Mouse (Mus musculus): ENCODE measurements around the gene Xpc.
A peak's percentile ranks its signal among the peaks of the same experiment; 100 is the strongest.
"Not testable (repeated sequence)": the region's sequence is repeated elsewhere in the genome, so short reads cannot be mapped to it uniquely, and the experiment has no call there.

Gene Xpc

DNA sequence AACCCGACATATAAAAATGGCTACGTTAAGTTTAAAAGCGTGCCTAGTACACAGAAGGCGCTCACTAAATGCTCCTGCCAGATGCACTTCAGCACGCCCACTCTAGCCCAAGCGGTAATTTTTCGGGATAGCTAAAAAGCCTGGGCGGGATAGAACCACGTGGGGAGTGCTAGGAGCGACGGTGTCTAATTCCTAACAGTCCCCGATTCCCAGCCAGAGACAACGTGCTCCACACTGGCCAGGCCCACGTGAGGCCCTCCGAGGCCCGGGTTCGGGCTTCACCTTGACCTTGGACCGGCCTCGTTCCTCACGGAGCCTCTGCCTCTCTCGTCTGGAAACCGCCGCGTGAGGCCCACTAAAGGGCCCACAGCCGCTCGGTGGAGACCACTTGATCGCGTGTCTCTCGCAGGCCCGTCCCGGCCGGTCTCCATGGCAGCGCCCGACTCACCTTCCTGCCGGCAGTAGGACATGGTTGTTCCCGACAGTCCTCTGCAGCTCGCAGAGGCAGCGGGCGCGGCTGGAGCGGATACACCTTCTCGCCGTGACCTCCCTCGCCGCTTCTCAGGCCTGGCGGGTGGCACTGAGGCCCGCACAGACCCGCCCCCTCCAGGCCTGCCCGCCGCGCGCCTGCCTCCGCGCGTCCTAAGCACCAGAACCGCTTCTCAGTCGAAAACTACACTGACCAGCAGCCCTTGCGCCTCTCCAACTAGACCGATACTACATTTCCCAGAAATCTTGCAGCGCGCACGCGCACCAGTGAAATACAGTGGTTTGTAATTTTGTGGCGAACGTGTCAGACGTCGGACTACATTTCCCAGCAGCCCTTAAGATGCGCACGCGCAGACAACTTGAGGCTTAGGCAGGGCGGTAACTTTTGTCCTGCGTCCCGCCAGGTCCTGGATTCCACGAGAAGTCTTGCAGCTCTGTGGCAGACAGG is 42.6 kb downstream of the Xpc start, which contains the start of the genes Chchd4 and Tmem43:
TSS of gene Chchd4 (minus strand) at position 679 of the 937 bp plus-strand sequence.
TSS of gene Tmem43 (plus strand) at position 836 of the 937 bp plus-strand sequence.
- peak; percentile 99 for DNase-seq (ENCODE audit: low read depth, low spot score)

DNA sequence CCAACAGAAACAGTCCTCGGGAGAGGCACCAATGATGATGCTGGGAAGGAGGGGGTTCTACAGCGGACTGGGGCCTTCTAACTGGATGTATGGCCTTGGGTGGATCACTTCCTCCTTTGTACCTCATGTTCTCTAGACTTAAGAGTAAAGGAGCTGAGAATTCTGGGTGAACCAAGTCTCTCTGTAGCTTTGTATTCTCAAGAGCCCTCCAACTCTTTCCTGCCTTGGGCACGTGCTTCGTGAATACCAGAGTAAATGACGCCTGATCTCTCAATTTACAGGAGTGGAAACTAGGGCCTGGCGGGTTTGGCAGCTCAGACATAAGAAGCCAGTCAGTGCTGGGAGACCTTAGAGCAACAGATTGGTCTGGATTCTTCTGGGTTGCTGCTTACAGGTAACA is 43.4 kb downstream of the Xpc start:
- peak; percentile 48 for DNase-seq (ENCODE audit: low read depth, low spot score)

DNA sequence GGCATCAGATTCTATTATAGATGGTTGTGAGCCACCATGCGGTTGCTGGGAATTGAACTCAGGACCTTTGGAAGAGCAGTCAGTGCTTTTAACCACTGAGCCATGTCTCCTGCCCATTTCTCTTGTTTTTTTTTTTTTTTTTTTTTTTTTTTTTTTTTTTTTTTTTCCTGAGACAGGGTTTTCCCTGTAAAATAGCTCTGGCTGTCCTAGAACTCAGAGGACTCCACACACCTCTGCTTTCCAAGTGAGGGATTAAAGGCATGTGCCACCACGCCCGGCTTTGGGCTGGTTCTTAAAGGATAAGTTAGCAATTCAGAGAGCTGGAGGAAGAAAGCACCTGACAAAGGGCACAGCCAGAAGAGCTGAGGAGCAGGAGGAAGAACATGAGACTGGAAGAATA is 44.3 kb downstream of the Xpc start:
- DNase-seq (ENCODE audit: low read depth, low spot score) = not testable (repeated sequence)

DNA sequence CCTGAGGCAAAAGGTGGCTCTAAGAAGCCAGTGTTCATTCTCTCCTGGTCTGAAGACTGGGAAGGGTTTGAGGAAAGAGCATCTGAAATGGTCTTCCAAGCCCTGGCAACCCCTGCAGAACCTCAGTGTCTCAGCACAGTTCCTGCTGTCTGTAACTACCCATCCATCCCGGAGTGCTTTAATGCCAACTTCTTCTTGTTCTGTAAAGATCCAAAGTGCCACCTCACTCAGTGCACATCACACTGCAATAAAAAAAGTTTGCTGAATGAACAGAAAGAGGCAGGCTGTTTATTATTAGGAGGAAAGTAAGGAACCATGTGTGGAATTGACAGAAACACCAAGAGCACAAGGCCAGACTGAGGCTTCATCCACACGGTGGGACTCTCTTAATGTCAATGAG is 45.0 kb downstream of the Xpc start:
- no peak for DNase-seq (ENCODE audit: low read depth, low spot score)

DNA sequence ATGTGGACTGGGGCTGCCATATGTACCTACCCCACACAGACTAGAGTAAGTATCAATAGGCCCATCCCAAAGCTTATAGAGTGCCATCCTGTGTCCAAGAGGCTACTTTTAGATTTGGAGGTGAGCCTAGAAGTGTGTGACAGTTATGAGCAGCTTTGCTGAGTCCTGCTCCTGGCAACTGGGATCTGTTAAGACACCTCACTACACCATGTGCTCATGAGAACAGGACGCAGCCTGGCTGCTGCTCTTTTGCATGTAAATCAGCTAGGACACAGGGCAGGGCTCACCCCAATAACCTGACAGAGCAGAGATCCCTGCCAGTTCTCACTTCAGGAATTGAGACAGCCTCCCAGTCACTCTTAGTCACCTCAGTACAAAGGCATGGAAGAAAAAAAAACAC is 48.6 kb downstream of the Xpc start:
- no peak for DNase-seq (ENCODE audit: low read depth, low spot score)

DNA sequence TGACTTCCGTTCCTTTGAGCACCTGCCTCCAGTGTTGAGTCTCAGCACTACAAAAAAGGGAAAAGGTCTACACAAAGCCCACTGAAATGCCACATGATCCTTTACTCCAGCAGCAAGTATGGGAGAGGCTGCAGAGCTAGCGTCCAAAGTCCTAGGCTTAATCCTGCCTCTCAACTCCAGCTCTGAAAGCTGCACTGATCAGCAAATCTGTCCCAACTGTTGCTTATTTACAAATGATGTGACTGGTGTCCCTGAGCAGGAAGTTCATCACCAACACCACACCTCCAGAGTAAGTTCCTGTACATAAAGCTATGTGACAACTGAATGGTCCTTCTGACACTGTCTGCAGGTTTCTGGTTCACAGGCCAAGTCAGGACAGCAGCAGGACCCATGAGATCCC is 49.9 kb downstream of the Xpc start:
- DNase-seq (ENCODE audit: low read depth, low spot score) = no peak

DNA sequence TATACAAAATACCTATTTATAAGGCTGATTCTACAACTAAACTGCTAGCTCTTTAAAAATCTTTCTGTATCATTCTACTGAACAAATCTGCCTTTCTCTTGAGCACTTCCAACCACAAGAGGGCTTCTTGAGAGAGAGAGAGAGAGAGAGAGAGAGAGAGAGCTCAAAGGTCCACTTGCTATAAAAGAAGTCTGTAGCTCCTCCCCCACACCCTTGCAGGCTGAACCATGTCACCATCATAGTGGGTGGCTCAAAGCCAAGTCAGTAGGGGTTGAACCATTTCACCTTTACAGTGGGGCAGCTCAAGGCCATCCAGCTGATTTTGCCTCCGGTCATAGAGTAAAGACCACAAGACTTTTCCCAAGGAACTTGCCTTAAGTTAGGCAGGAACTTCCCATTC is 56.2 kb downstream of the Xpc start:
- peak; percentile 22 for DNase-seq (ENCODE audit: low read depth, low spot score)

DNA sequence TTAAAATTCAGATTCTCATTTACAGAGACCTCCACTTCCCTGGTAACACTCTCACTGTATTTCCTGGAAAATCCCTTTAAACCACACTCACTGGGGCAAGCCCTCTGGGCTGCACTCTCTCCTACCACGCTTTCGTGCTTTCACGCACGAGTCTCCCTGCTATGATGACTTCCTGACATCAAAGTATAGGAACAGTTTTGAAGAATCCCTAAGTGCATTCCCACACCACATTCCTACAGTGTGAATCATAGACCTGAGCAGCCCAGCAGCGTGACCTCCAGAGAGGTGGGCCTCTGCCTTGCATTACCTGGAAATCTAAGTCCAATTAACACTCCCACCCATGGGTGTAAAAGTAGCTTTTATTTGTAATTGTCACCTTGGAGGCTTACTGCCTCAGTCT is 61.1 kb downstream of the Xpc start:
- DNase-seq (ENCODE audit: low read depth, low spot score) = no peak

DNA sequence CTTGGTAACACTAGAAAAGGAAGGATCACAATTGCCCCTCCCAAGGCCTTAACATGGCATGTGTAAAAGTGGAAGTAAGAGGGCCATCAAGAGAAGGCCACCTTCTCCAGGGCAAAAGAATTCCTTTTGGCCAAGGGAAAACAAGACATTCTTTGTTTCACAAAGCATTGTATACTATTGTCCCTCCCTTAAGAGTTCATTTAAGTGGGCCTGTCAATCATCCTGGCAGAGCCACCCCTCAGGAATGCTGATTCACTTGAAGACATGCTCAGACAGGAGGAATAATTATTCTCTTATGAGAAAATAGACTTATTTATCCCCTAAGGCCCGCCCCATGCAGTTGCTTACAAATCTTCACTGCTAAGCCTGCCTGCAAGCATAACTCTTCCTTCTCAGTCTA is 63.6 kb downstream of the Xpc start:
- no peak for DNase-seq (ENCODE audit: low read depth, low spot score)

DNA sequence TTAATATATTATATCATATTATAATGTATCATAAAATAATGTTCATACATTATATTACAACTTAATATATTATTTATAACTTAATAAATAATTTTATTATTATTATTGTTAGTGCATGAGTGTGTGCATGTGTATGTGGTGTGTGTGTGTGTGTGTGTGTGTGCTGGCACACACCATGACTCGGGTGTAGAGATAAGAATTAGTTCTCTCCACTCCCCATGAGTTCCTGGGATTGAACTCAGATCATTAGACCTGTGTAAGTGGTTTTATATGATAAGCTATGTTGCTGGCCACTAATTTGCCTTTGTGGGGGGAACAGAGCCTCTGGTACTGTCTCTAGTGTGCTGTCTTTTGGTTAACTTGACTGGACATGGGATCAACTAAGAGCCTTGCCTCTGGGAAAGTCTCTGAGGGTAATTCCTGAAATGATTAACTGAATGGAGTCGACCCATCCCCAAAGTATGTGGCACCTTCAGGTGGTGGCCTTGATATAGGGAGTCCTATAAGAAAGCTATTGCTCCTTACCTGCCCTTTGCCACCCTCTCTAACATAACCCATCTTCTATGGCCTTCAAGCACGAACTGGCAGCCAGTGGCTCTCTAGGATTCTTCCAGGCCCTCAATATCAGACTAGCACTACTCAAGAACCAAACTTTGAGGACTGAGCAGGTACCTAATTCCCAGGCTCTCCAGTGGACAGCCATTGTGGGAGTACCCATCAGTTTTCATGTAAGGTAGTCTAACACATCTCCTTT is 66.0 kb downstream of the Xpc start:
- no peak for DNase-seq (ENCODE audit: low read depth, low spot score)

DNA sequence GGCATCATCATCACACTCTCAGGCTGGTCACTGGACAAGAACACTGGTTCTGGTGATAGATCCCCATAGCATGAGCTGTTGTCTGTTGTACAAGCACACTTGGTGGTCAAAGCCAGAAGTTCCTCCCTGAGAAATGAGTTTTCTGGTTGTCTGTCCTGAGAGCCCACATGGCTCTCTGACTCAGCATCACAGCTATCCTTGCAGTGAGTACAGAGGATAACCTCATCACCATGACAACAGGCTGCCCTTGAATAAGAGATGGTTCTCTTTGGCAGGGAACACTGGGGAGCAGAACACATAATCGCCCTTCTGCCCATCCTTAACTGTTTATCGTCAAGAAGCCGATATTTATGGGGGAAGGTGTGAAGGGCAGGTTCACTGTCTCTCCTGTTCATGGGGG is 70.4 kb downstream of the Xpc start:
- no peak for DNase-seq (ENCODE audit: low read depth, low spot score)

DNA sequence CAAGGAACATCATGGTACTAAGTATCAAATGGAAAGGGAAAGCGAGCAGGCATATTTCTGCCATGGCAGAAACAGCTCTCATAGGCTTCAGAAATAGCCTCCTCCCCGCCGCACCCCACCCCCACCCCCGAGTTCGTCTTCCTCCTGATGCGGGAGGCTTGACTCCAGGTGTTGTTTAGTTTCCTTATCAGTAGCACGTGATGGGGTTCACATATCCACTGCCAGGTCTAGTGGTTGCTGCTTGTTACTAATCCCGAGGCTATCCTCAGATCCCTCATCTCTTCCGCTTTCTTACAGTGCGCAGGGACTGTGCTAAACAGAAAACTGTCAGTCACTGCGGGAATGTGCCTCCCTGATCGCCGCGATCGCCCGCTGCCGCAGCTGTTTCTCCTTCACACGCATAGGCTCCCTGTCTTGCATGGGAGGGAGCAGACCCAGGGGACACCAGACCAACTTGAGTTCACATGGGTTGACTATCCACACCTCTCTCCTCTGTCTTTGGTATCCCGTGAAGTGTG is 74.5 kb downstream of the Xpc start:
- DNase-seq (ENCODE audit: low read depth, low spot score) = no peak

DNA sequence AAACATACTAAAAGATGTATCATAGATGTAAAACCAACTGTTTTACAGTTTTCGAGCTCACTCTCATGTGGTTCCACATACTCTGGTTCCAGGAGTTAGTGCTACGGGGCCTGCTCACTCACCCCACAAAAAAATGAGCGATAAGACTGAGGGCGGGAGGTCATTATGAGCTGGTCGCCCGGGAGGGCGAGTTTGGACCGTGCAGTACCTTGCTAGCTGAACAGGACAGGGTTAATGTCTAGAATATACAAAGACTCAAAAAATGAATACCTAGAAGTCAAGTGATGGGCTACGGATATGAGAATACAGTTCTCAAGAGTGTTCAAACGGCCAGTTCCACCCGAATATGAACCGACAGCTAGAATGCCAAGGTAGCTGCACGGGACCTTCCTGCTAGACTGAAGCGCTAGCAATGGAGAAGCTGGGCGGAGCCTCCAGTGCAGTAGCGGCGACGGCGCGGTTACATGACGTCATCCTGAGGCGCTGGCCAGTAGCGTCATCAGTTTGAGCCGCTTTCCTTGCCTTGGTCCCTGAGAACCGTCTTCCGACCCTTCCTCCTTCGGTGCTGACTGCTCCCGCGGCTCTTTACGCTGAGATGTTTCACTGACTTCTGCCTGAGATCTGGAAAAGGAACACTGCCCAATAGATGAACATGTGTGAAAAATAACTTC is 75.1 kb downstream of the Xpc start:
- DNase-seq (ENCODE audit: low read depth, low spot score) = peak; percentile 94
